Mouse (Mus musculus): Measurements from ENCODE around the gene Frmd4a. TPM values are rescaled to one million over a fixed set of nuclear protein-coding genes. Genes with fewer than 3 reads are reported as not detected.

The Frmd4a gene
- total RNA-seq, 2 experiments from 2014 or later = 18.1 to 29.3 TPM

DNA sequence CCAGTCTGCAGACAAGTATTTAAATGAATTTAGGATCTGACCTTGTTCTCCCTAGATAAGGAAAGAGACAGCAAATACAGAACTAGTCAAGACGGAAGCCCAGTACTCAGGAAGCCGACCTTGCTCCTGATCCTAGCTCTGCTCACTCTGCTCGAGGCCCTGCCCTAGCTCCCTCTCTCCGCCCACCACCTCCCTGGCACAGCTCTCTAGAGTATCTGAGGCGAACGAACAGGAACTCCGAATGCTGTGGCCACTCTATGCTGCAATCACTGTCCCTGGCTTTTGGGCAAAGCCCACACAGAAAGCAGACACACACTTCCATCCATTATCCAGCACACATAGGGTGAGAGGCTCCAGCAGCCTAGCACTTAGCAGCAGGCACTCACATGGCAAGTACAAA is 619.1 kb downstream of the Frmd4a start:
- no peak for ATAC-seq (replicated peaks; ENCODE audit: poor library complexity)

DNA sequence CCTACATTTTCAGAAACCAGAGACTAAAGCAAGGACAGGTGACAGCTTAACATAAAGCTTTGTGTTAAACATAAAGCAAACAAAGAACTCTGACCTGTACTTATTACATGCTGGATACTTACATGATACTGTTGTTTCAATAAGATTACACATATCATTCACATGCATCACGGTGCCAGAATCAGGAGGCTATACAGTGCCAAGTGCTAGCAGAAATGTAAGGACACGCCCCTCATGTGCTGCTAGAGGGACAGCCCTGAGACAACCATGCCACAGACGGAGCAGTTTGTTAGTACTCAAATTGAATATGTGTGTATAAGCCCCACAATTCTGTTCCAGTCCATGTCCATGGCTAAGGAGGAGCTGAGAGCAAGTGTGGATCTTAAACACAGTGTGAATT is 620.7 kb downstream of the Frmd4a start:
- ATAC-seq (replicated peaks; ENCODE audit: poor library complexity) = 0 out of 2 replicates have a peak, but pooled peaks have one; percentile 31

DNA sequence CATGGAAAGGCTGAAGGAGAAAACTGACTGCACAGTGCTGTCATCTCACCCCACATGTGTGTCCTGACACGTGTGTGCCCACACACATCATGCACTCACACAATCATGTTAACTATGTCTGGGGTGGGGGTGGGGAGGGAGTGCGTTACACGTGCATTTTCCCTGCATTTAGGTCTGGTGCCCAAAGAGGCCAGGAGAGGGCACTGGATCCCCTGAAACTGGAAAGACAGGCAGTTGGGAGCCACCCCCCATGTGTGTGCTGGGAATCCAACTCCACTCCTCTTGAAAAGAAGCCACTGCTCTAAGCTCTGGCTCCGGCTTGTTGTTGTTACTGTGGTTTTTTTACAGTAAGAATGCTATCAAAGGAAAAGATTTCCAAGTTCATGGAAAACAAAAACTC is 627.5 kb downstream of the Frmd4a start:
- no peak for ATAC-seq (replicated peaks; ENCODE audit: poor library complexity)

DNA sequence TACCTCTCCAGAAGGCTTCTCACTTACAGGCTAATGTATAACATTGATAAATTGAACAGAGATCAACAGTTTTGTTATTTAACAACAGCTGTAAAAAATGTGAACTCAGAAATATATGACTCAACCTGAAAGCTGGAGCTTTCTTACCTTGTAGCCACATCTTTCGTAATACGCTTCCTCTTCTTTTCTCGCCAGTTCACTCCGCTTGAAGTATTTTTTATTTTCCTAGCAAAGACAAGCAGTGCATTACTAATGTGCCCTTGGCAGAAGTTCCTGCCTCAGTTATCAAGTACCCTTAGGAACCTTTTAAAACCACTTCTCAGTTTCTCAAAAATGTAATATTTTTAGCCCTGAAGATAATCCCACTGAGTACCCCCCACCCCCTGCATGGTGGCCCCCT is 630.6 kb downstream of the Frmd4a start:
- ATAC-seq (replicated peaks; ENCODE audit: poor library complexity) = no peak

DNA sequence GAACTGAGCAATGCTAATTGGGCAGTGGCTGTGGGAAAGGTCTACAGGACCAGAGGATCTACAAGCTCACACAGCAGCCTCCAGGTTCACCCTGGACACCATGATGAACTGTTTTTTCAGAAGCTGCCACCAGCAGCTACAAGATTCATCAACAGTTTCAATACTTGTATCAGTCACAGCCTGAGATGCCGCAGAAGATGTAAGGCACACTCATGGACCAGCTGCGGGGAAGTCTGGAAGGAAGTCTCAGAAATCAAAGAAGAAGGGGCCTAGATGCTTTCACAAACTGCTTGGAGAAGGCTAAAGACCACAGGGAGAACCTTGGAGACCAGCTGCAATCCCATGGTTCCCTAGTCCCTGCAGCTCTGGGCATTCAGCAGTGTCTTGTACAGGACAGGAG is 632.1 kb downstream of the Frmd4a start:
- no peak for ATAC-seq (replicated peaks; ENCODE audit: poor library complexity)

DNA sequence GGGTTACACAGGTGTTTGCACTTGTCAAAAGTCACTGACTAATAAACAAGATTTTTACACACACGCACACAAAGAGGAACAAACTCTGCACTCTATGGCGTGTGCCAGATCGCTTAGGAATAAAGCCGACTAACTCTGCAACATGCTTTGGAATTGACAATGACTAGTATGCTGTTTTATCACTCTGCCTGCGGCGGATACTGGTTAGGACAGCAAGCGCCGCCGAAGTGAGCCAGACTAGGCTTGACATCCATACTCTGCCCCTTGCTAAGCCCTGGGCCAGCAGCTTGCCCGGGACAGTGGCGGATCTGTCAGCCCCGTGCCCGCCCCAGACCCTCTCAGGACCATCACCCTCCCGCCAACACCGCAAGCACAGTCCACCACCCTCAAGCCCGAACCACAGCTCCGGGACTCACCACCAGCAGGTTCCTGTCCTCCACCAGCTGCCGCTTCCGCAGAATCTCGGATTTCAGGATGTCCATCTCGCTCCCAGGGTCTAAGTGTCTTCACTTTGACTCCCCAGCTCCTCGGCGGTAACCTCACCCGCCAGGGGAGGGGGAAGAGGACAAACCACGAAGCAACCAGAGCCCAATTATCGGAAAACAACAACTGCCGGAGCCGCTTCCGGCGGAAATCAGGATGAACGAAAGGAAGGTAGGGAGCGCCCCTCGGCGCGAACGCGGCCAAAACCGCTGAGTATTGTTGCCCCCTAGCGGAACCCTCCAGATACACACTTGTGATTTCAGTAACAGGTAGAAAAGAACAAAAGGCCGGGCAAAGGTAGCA is 634.2 kb downstream of the Frmd4a start, which contains the start of gene Prpf18:
TSS of gene Prpf18 (minus strand) at position 614 of the 786 bp plus-strand sequence.
- ATAC-seq (replicated peaks; ENCODE audit: poor library complexity) = peak; percentile 97

DNA sequence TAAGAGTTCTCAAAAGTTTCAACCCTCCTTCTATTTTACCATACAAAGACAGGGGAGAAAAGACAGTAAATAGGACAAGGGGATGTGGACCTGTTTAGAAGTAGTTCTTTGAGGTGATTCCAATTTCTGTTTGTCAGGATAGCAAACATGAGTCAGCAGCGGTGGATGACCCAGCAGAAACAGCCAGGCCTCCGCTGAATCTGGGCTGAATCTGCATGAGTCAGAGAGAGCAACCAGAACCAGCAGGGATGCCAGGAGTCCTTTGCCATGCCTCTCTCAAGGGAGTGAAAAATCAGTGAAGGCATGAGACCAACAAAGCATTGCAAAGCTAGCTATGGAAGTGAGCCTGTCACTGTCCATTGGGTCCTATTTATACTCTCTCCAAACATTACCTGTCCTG is 643.2 kb downstream of the Frmd4a start:
- no peak for ATAC-seq (replicated peaks; ENCODE audit: poor library complexity)

All from megakaryocyte progenitor cell, adult 5-6 weeks (primary cell).